Mouse (Mus musculus) liver, embryonic 16.5 days (tissue): ENCODE results near the gene Hoxa1. TPM values are rescaled to one million over a fixed set of nuclear protein-coding genes. Genes with fewer than 3 reads are reported as not detected.

Experiments used
- ATAC-seq: fragments of 200-750 bp; cut with Nextera tagmentation; 2 replicates; pipeline ENCODE4 v1.8.0; 2017; ENCODE audit warnings: low read depth, mild to moderate bottlenecking, moderate number of reproducible peaks, moderate library complexity
- H3K27ac ChIP-seq: fragments of 300-500 bp; sonication (generic); 2 replicates; pipeline ENCODE4 v1.5.1; 2014; ENCODE audit warnings: mild to moderate bottlenecking, low read length
- H3K27me3 ChIP-seq: fragments of 300-500 bp; sonication (generic); 2 replicates; pipeline ENCODE4 v1.6.1; 2014; ENCODE audit warnings: low read depth, low read length, mixed read lengths; ENCODE audit not compliant: control insufficient read depth, insufficient read depth
- H3K36me3 ChIP-seq: fragments of 300-500 bp; sonication (generic); 2 replicates; pipeline ENCODE4 v1.6.1; 2014; ENCODE audit warnings: mild to moderate bottlenecking; ENCODE audit not compliant: control insufficient read depth, insufficient read depth
- H3K4me1 ChIP-seq: fragments of 300-500 bp; sonication (generic); 2 replicates; pipeline ENCODE4 v1.6.1; 2014; ENCODE audit warnings: low read depth, low read length, mixed read lengths; ENCODE audit not compliant: control insufficient read depth
- H3K4me2 ChIP-seq: fragments of 300-500 bp; sonication (generic); 2 replicates; pipeline ENCODE4 v1.6.1; 2014; ENCODE audit warnings: low read depth, low read length, mixed read lengths
- H3K4me3 ChIP-seq: fragments of 300-500 bp; sonication (generic); 2 replicates; pipeline ENCODE4 v1.5.1; 2014; ENCODE audit warnings: low read depth, mild to moderate bottlenecking, low read length
- H3K9ac ChIP-seq: fragments of 300-500 bp; sonication (generic); 2 replicates; pipeline ENCODE4 v1.6.1; 2014; ENCODE audit warnings: low read depth, low read length
- H3K9me3 ChIP-seq: fragments of 300-500 bp; sonication (generic); replicated peaks from 2 replicates; pipeline ENCODE4 v1.6.1; 2016; ENCODE audit warnings: low read length; ENCODE audit not compliant: control insufficient read depth
- WGBS: fragments of 180-500 bp; shearing (Covaris S2); extraction: QIAGEN DNeasy Blood & Tissue Kit; methylation state at CpG from one replicate; pipeline ENCODE4 v1.1.7; 2014; ENCODE audit not compliant: insufficient replicate concordance; 5-methylcytosine and 5-hydroxymethylcytosine counted together
- polyA plus RNA-seq: library from polyadenylated mRNA; unstranded; fragments of >200 nt; fragmentation: Nextera tagmentation; extraction: Ambion mirVana; gene quantifications from 2 replicates; pipeline ENCODE4 v1.2.1, GENCODE M21; 2015

Gene Hoxa1
- polyA plus RNA-seq, 1 experiment from 2014 or later: 0.20 TPM

GRCm38 (mm10) chr6:52177061-52177735, 19.1 kb upstream of the Hoxa1 start, which contains the start of gene 5730596B20Rik:
TSS of gene 5730596B20Rik (plus strand) at chr6:52177498.
- 6% methylated on average over 36 of the region's 36 CpGs for WGBS
- Histone ChIP-seq H3K9ac (no peak within 1 kb of the TSS), H3K27ac (no peak within 1 kb of the TSS), H3K4me3 (peak within 1 kb of the TSS; percentile 11; the same call in 1 of the 2 replicates), H3K4me1 (peaks cover 3% of the 10 kb centered on the region; the same call in 1 of the 2 replicates), H3K36me3 (no peaks in the 10 kb centered on the region), H3K27me3 (peaks cover 89% of the 10 kb centered on the region), H3K9me3 (no peaks in the 10 kb centered on the region), H3K4me2 (no peak within 1 kb of the TSS)
- no peak for ATAC-seq

- no peak overlapping the region for H3K4me2 ChIP-seq
- H3K27ac ChIP-seq: no peak overlapping the region
- no peaks in the 10 kb centered on the region for H3K36me3 ChIP-seq
- WGBS: 6% methylated on average over 6 of the region's 6 CpGs
- H3K9me3 ChIP-seq: no peaks in the 10 kb centered on the region
- ATAC-seq: no peak
- H3K27me3 ChIP-seq: peaks cover 94% of the 10 kb centered on the region
- H3K4me1 ChIP-seq: peaks cover 3% of the 10 kb centered on the region; the same call in 1 of the 2 replicates
- H3K9ac ChIP-seq: no peak overlapping the region
- H3K4me3 ChIP-seq: no peak overlapping the region; the same call in 1 of the 2 replicates
Observed at GRCm38 (mm10) chr6:52176391-52176790, 18.3 kb upstream of the Hoxa1 start.

GRCm38 (mm10) chr6:52175864-52176263, 17.7 kb upstream of the Hoxa1 start:
- Histone ChIP-seq H3K4me2 (no peak overlapping the region), H3K4me1 (peaks cover 3% of the 10 kb centered on the region; the same call in 1 of the 2 replicates), H3K27ac (no peak overlapping the region), H3K9ac (no peak overlapping the region), H3K4me3 (peak overlapping the region; percentile 33), H3K9me3 (no peaks in the 10 kb centered on the region), H3K36me3 (no peaks in the 10 kb centered on the region), H3K27me3 (peaks cover 94% of the 10 kb centered on the region)
- 1% methylated on average over 14 of the region's 35 CpGs for WGBS
- ATAC-seq: no peak

- no peak overlapping the region for H3K4me2 ChIP-seq
- H3K9me3 ChIP-seq: no peaks in the 10 kb centered on the region
- WGBS: 6% methylated on average over 41 of the region's 41 CpGs
- no peak for ATAC-seq
- H3K4me1 ChIP-seq: peaks cover 3% of the 10 kb centered on the region; the same call in 1 of the 2 replicates
- H3K36me3 ChIP-seq: no peaks in the 10 kb centered on the region
- H3K9ac ChIP-seq: no peak overlapping the region
- peak overlapping the region; percentile 33 for H3K4me3 ChIP-seq
- peaks cover 94% of the 10 kb centered on the region for H3K27me3 ChIP-seq
- no peak overlapping the region; the same call in 1 of the 2 replicates for H3K27ac ChIP-seq
Observed at GRCm38 (mm10) chr6:52174968-52175751, 17.0 kb upstream of the Hoxa1 start.

DNA sequence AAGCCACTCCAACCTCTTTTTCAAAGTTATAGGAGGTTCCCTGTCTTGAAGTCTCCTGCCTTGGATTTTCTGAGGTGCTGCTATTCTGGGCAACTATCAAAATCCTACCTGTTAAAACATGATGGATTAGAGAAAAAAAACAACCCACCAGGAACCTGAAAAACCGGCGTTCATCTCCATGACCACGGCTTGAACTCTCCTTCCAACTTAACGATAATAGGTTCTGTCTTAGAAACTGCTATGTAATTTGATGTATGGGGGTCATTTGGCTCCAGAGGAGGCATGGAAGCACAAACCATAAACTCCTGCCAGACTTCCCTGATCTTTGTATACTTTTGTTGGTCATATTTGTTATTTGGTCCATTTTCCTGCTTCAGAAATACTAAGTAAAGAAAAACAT, 15.5 kb upstream of the Hoxa1 start:
- H3K4me3 ChIP-seq: no peak overlapping the region
- H3K9ac ChIP-seq: no peak overlapping the region
- H3K36me3 ChIP-seq: no peaks in the 10 kb centered on the region
- H3K4me1 ChIP-seq: peaks cover 3% of the 10 kb centered on the region; the same call in 1 of the 2 replicates
- H3K4me2 ChIP-seq: no peak overlapping the region
- no peak overlapping the region for H3K27ac ChIP-seq
- ATAC-seq: no peak
- peaks cover 92% of the 10 kb centered on the region for H3K27me3 ChIP-seq
- 14% methylated on average over 4 of the region's 4 CpGs for WGBS
- H3K9me3 ChIP-seq: no peaks in the 10 kb centered on the region

DNA sequence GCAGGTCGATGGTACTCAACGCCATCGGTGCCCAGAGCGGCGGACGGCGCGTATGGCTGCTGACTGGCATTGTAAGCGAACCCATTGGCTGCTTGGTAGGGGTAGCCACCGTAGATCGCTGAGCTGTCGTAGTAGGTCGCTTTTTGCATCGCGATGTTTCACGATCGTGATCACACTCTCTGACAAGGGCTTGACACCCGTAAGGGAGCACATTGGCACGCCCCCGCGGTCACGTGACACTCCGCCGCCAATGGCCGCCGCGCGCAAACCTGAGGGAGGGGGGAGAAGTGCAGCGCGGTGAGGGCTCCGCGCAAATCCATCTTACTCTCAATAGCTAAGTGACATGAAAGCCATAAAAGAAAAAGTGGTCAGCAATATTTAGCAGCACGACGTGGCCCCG, 14.4 kb upstream of the Hoxa1 start:
- H3K9me3 ChIP-seq: no peaks in the 10 kb centered on the region
- peak overlapping the region; percentile 34 for H3K4me2 ChIP-seq
- ATAC-seq: peak; percentile 50
- H3K36me3 ChIP-seq: no peaks in the 10 kb centered on the region
- H3K9ac ChIP-seq: no peak overlapping the region
- H3K27me3 ChIP-seq: peaks cover 92% of the 10 kb centered on the region
- peak overlapping the region; percentile 32 for H3K4me3 ChIP-seq
- 5% methylated on average over 35 of the region's 35 CpGs for WGBS
- H3K27ac ChIP-seq: no peak overlapping the region
- peaks cover 3% of the 10 kb centered on the region; the same call in 1 of the 2 replicates for H3K4me1 ChIP-seq

GRCm38 (mm10) chr6:52171938-52172337, 13.8 kb upstream of the Hoxa1 start:
- H3K36me3 ChIP-seq: no peaks in the 10 kb centered on the region
- no peak for ATAC-seq
- H3K9ac ChIP-seq: no peak overlapping the region
- H3K4me1 ChIP-seq: peaks cover 3% of the 10 kb centered on the region; the same call in 1 of the 2 replicates
- H3K9me3 ChIP-seq: no peaks in the 10 kb centered on the region
- H3K27me3 ChIP-seq: peaks cover 92% of the 10 kb centered on the region
- no peak overlapping the region for H3K4me3 ChIP-seq
- 33% methylated on average over 7 of the region's 7 CpGs for WGBS
- H3K27ac ChIP-seq: no peak overlapping the region
- 0 out of 2 replicates have a peak overlapping the region, but pooled peaks have one; percentile 34 for H3K4me2 ChIP-seq

GRCm38 (mm10) chr6:52171331-52171730, 13.2 kb upstream of the Hoxa1 start:
- 22% methylated on average over 4 of the region's 4 CpGs for WGBS
- Histone ChIP-seq H3K4me3 (no peak overlapping the region), H3K9me3 (no peaks in the 10 kb centered on the region), H3K36me3 (no peaks in the 10 kb centered on the region), H3K4me1 (peaks cover 3% of the 10 kb centered on the region; the same call in 1 of the 2 replicates), H3K4me2 (no peak overlapping the region), H3K27me3 (peaks cover 92% of the 10 kb centered on the region), H3K27ac (no peak overlapping the region), H3K9ac (no peak overlapping the region)
- no peak for ATAC-seq

GRCm38 (mm10) chr6:52170898-52171223, 12.7 kb upstream of the Hoxa1 start:
- no peak overlapping the region for H3K4me3 ChIP-seq
- H3K27ac ChIP-seq: no peak overlapping the region
- H3K9me3 ChIP-seq: no peaks in the 10 kb centered on the region
- H3K27me3 ChIP-seq: peaks cover 92% of the 10 kb centered on the region
- no peaks in the 10 kb centered on the region for H3K36me3 ChIP-seq
- no peak overlapping the region for H3K4me2 ChIP-seq
- WGBS: 4% methylated on average over 5 of the region's 5 CpGs
- peaks cover 3% of the 10 kb centered on the region; the same call in 1 of the 2 replicates for H3K4me1 ChIP-seq
- no peak overlapping the region for H3K9ac ChIP-seq
- ATAC-seq: no peak
